Mouse (Mus musculus) macrophage (primary cell): ENCODE data around the gene Rsph3b. TPM values are rescaled to one million over a fixed set of nuclear protein-coding genes. Genes with fewer than 3 reads are reported as not detected.
"Not testable (repeated sequence)": the region's sequence is repeated elsewhere in the genome, so short reads cannot be mapped to it uniquely, and the experiment has no call there.

Source experiments
- H3K27ac ChIP-seq: fragments of 350-480 bp; formaldehyde crosslinking; 2 replicates; pipeline ENCODE4 v1.9.0; 2021
- H3K36me3 ChIP-seq: fragments of 350-480 bp; formaldehyde crosslinking; 2 replicates; pipeline ENCODE4 v1.9.0; 2021; ENCODE audit errors: inconsistent target
- H3K4me3 ChIP-seq: fragments of 350-480 bp; formaldehyde crosslinking; 2 replicates; pipeline ENCODE4 v1.9.0; 2021; ENCODE audit errors: inconsistent target
- H3K79me2 ChIP-seq: fragments of 350-480 bp; formaldehyde crosslinking; 2 replicates; pipeline ENCODE4 v1.9.0; 2021; ENCODE audit errors: inconsistent target
- WGBS: methylation state at CpG from one replicate; pipeline ENCODE4 v1.1.7; 2026; ENCODE audit warnings: inconsistent platforms; ENCODE audit not compliant: missing documents; 5-methylcytosine and 5-hydroxymethylcytosine counted together
- polyA plus RNA-seq: library from polyadenylated mRNA; stranded (reverse); fragments of 250-400 nt; gene quantifications from 3 replicates; pipeline ENCODE4 v1.2.4, GENCODE M21; 2018; ENCODE audit warnings: inconsistent platforms
- total RNA-seq, 78 experiments: library from RNA; depleted of rRNA; stranded (reverse); fragments of 250-400 nt; gene quantifications; 1 replicate in 9 of 78; 2 replicates in 24 of 78; 3 replicates in 43 of 78; 4 replicates in 2 of 78; pipeline ENCODE4 v1.2.4; 2018; ENCODE audit warnings: inconsistent platforms in 56 of 78

Gene Rsph3b
- total RNA-seq (2018; cell fraction: chromatin; rRNA removed), result 10 to 100 TPM in 14 of 26 experiments, 1 to 10 TPM in 12; 3.3 to 21.6 (median 11.0) TPM
- total RNA-seq (2018; cell fraction: cytosol; rRNA removed), result 10 to 100 TPM; 11.5 to 24.8 (median 15.4) TPM
- 10 to 100 TPM in 20 of 26 experiments, 1 to 10 TPM in 6; 7.4 to 24.2 (median 12.0) TPM for total RNA-seq (2018; cell fraction: nucleus; rRNA removed)
- 14.6 to 20.9 TPM (median 18.2 TPM) in 3 replicates for polyA plus RNA-seq

GRCm38 (mm10) chr17:6947984-6948768 lies at the start of gene Rsph3b:
TSS of gene Rsph3b (minus strand) at chr17:6948682.
- H3K4me3 ChIP-seq, result peak within 1 kb of the TSS; percentile 40
- H3K27ac ChIP-seq, result peak within 1 kb of the TSS; percentile 22
- not testable (repeated sequence) for H3K79me2 ChIP-seq, H3K36me3 ChIP-seq
- under 1% methylated on average over 58 of the region's 73 CpGs for WGBS

- not testable (repeated sequence) for H3K79me2 ChIP-seq, H3K36me3 ChIP-seq, H3K4me3 ChIP-seq, H3K27ac ChIP-seq
- WGBS, result no CpG with 5 or more reads among the region's 7 CpGs
Measured at GRCm38 (mm10) chr17:6997778-6998490, 49.5 kb upstream of the Rsph3b start.

DNA sequence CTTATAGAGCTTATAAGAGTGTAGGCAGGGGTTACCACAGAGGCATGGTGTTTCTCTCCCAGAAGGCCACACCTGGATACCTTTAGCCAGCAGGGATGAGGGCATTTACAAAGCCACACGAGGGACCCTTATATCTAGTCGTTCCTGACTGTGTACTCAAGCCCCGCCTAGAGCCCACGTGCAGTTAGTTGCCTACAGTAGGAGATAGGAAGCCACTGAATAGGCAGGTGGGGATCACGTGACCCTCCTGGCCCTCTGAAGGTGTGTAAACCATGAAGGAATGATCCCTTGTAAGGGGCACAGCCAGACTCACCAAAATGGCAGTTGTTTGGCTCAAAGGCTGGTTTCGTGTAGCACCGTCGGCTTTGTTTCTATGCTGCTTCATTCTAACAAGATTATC lies 48.3 kb upstream of the Rsph3b start:
- H3K79me2 ChIP-seq, H3K36me3 ChIP-seq, H3K4me3 ChIP-seq, H3K27ac ChIP-seq: not testable (repeated sequence)
- 93% methylated on average over 5 of the region's 8 CpGs for WGBS

DNA sequence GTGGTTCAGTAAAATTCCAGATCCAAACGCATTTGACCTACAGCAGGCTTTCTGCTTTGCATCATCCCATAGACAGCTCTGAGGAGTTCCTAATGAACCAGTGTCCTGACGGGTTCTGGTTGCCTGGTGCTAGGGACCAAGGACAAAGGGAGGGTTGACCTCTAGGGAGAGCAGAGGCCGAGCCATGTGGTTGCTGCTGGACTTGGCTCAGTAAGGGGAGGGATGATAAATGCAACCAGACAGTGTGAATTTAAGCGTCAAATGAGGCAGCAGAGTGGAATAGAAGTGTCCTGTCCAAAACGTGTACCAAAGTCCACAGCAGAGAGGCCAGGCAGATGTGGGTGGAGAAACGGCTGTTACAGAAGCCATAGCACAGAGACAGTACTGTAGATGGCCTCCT lies 47.0 kb upstream of the Rsph3b start:
- H3K27ac ChIP-seq, H3K4me3 ChIP-seq, H3K36me3 ChIP-seq, H3K79me2 ChIP-seq: not testable (repeated sequence)
- WGBS, result no CpG with 5 or more reads among the region's 6 CpGs

DNA sequence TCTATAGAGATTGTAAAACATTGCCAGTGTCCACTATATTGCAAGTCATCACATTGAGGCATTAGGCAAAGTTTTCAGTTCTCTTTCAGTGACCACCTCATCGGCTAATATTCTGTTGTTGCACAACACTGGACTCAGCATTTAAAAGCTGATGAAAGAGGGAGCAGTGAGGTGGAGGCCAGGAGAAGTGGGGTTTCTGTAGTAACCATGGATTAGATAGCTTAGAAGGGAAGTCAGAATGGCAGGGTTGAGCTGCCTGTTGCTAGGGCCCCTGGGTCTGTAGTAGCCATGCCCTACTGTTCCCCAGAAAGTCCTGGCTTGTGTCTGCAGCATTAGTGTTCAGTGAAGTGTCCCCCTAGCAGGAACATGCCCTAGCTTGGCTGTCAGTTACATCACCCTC lies 37.6 kb upstream of the Rsph3b start:
- 7% methylated on average over 1 of the region's 1 CpGs for WGBS
- not testable (repeated sequence) for H3K36me3 ChIP-seq, H3K4me3 ChIP-seq, H3K79me2 ChIP-seq, H3K27ac ChIP-seq

DNA sequence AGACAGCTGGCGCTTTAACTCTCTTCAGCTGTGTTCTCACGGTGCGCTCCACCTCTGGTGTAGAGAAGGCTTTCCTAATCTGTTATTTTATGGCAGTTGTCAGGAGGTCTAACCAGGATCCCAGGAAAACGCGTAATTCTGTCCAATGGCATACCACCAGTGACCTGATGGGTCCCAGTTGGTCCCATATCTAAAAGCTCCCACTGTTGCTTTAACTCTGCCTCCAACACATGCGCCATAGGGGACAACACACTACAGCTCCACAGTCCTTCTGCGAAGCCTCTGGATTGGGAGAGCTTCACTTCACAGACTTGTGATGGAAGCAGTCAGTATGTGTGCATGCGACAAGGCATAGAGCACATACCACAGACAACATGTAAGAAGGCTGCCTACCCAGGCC lies 31.7 kb upstream of the Rsph3b start:
- 92% methylated on average over 4 of the region's 8 CpGs for WGBS
- not testable (repeated sequence) for H3K79me2 ChIP-seq, H3K27ac ChIP-seq, H3K36me3 ChIP-seq, H3K4me3 ChIP-seq

DNA sequence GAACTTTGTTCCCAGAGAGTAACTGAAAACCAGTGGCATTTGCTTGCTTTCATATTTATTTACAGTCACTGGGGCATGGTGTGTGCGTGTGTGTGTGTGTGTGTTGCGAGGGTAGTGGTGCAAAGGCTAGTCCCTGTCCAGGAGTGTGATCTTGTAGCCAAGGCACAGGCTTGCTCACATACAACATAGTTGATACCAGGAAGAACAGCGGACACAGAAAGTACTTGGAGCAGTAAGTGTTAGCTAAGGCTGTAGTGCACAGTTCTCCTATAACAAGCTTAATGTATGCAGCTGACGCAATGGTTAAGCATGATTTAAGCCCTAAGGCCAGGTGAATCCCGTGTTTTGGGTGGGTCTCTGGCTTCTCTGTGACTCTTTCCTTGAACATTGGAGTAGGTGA lies 30.9 kb upstream of the Rsph3b start:
- H3K4me3 ChIP-seq, result peak overlapping the region; percentile 44
- not testable (repeated sequence) for H3K36me3 ChIP-seq, H3K79me2 ChIP-seq
- 4% methylated on average over 4 of the region's 5 CpGs for WGBS
- 0 out of 2 replicates have a peak overlapping the region, but pooled peaks have one; percentile 28 for H3K27ac ChIP-seq

GRCm38 (mm10) chr17:6978287-6979248 lies 30.1 kb upstream of the Rsph3b start, which contains the start of gene Gm49721:
TSS of gene Gm49721 (plus strand) at chr17:6978904.
- not testable (repeated sequence) for H3K79me2 ChIP-seq, H3K36me3 ChIP-seq
- 0% methylated on average over 2 of the region's 68 CpGs for WGBS
- Histone ChIP-seq H3K27ac (0 out of 2 replicates have a peak within 1 kb of the TSS, but pooled peaks have one; percentile 28), H3K4me3 (peak within 1 kb of the TSS; percentile 44)

DNA sequence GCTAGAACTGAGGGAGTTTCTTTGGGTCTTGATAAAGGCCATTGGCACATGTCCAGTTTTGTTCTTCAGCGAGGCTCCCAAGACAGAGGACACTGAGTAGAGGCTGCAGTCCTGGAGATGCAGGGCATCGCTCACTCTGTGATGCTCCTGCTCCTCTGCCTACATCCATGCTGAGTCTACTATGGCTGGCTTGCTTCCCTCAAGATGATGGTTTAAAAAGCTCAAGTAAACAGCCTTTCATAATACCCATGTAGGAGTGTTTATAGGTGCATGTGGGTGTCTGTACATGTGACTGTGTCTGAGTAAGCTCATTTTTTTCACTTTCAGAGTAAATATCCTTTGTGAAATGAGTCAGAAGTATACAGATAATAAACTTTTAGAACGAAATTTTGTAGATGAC lies 26.5 kb upstream of the Rsph3b start:
- no CpG with 5 or more reads among the region's 3 CpGs for WGBS
- not testable (repeated sequence) for H3K79me2 ChIP-seq, H3K27ac ChIP-seq, H3K4me3 ChIP-seq, H3K36me3 ChIP-seq

GRCm38 (mm10) chr17:6972836-6973396 lies 24.4 kb upstream of the Rsph3b start:
- H3K4me3 ChIP-seq, H3K27ac ChIP-seq: not testable (repeated sequence)
- WGBS, result 97% methylated on average over 3 of the region's 4 CpGs

DNA sequence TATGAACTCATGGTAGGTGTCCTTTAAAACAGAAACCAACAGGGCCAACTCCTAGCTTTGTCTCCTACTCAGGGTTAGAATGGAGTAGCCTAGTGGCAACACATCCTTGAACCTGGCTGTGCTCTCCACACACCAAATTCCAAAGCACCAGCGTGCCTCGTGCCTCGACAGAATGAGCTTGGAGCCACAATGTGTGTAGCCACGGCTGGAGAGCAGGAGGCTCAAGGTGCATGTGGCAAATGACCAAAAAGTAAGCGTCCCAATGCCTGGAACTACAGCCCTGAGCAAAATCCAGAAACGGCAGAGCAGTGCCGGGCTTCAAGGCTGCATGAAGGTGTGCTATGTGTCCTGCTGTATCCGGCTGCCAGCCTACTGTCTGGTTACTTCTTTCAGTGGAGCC lies 22.8 kb upstream of the Rsph3b start:
- not testable (repeated sequence) for H3K4me3 ChIP-seq, H3K27ac ChIP-seq, H3K36me3 ChIP-seq, H3K79me2 ChIP-seq
- 100% methylated on average over 1 of the region's 8 CpGs for WGBS

More at GRCm38 (mm10) chr17:6972836-6973396, 24.4 kb upstream of the Rsph3b start:
- H3K79me2 ChIP-seq, H3K36me3 ChIP-seq: not testable (repeated sequence)

DNA sequence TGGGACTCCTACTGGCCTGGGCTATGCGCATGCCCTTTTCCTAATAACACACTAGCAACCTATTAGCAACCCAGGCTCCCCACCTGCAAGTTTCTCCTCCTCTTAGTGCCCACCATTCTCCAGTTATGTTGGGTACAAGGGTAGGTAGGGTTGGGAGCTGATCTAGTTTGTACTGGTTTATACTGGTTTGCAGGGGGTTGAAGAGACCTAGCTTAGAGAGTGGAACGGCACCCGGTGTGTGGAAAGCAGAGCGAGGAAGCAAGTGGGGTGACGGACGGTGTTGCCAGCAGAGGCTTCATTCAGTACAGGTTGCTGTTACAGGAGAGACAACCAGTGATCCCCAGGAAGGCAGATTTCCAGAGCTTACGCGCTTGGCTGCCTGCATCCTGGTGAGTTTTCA lies 21.9 kb upstream of the Rsph3b start, which contains the start of gene Rnaset2b:
Gene Rnaset2b (plus strand): TSS at position 301 of the 400 bp plus-strand sequence.
- not testable (repeated sequence) for H3K36me3 ChIP-seq, H3K79me2 ChIP-seq, H3K4me3 ChIP-seq, H3K27ac ChIP-seq
- no CpG with 5 or more reads among the region's 8 CpGs for WGBS

GRCm38 (mm10) chr17:6967673-6968072 lies 19.2 kb upstream of the Rsph3b start:
- not testable (repeated sequence) for H3K27ac ChIP-seq, H3K4me3 ChIP-seq
- WGBS, result no CpG with 5 or more reads among the region's 1 CpGs

GRCm38 (mm10) chr17:6965364-6965763 lies 16.9 kb upstream of the Rsph3b start:
- not testable (repeated sequence) for H3K27ac ChIP-seq, H3K36me3 ChIP-seq, H3K79me2 ChIP-seq, H3K4me3 ChIP-seq
- 0% methylated on average over 2 of the region's 6 CpGs for WGBS

More at GRCm38 (mm10) chr17:6967673-6968072, 19.2 kb upstream of the Rsph3b start:
- H3K79me2 ChIP-seq, H3K36me3 ChIP-seq: not testable (repeated sequence)
